Mouse (Mus musculus) intestine, postnatal 0 days (tissue): ENCODE measurements at regions not wholly inside any gene's neighbourhood (a gene's known extent, or its start where the extent isn't known, plus 50 kb on each side); places are given as distances from the start of the nearest gene placed in this dataset.
A peak's percentile ranks its signal among the peaks of the same experiment; 100 is the strongest.
"Not testable (repeated sequence)": the region's sequence is repeated elsewhere in the genome, so short reads cannot be mapped to it uniquely, and the experiment has no call there.

ENCODE experiments used
- ATAC-seq: fragments of 200-750 bp; cut with Nextera tagmentation; 2 replicates; pipeline ENCODE4 v1.8.0; 2017; ENCODE audit warnings: mild to moderate bottlenecking, moderate TSS enrichment, moderate library complexity
- H3K27ac ChIP-seq: fragments of 300-500 bp; sonication (generic); 2 replicates; pipeline ENCODE4 v1.5.1; 2014; ENCODE audit warnings: mild to moderate bottlenecking, low read depth, low read length, moderate library complexity
- H3K27me3 ChIP-seq: fragments of 300-500 bp; sonication (generic); replicated peaks from 2 replicates; pipeline ENCODE4 v1.6.1; 2014; ENCODE audit warnings: low read length, mixed read lengths; ENCODE audit not compliant: control insufficient read depth, insufficient read depth
- H3K36me3 ChIP-seq: fragments of 300-500 bp; sonication (generic); 2 replicates; pipeline ENCODE4 v1.6.1; 2014; ENCODE audit warnings: mild to moderate bottlenecking, moderate library complexity; ENCODE audit not compliant: control insufficient read depth, insufficient read depth
- H3K4me1 ChIP-seq: fragments of 300-500 bp; sonication (generic); replicated peaks from 2 replicates; pipeline ENCODE4 v1.6.1; 2014; ENCODE audit warnings: antibody characterized with exemption, low read length, mixed read lengths; ENCODE audit not compliant: control insufficient read depth, insufficient read depth
- H3K4me2 ChIP-seq: fragments of 300-500 bp; sonication (generic); replicated peaks from 2 replicates; pipeline ENCODE4 v1.6.1; 2014; ENCODE audit warnings: low read depth, mild to moderate bottlenecking, moderate library complexity
- H3K4me3 ChIP-seq: fragments of 300-500 bp; sonication (generic); 2 replicates; pipeline ENCODE4 v1.5.1; 2014; ENCODE audit warnings: low read depth, low read length
- H3K9ac ChIP-seq: fragments of 300-500 bp; sonication (generic); 2 replicates; pipeline ENCODE4 v1.6.1; 2014; ENCODE audit warnings: mild to moderate bottlenecking, low read depth, low read length
- H3K9me3 ChIP-seq: fragments of 300-500 bp; sonication (generic); 2 replicates; pipeline ENCODE4 v1.6.1; 2016; ENCODE audit warnings: mixed run types; ENCODE audit not compliant: control insufficient read depth
- CTCF ChIP-seq: sonication (generic); IDR thresholded peaks from 2 replicates; pipeline ENCODE4 v1.5.1; 2016; ENCODE audit warnings: low read depth, mild to moderate bottlenecking, control low read depth, antibody characterized with exemption, moderate library complexity
- WGBS: fragments of 180-500 bp; shearing (Covaris S2); extraction: QIAGEN DNeasy Blood & Tissue Kit; methylation state at CpG from one replicate; pipeline ENCODE4 v1.1.7; 2014; 5-methylcytosine and 5-hydroxymethylcytosine counted together

DNA sequence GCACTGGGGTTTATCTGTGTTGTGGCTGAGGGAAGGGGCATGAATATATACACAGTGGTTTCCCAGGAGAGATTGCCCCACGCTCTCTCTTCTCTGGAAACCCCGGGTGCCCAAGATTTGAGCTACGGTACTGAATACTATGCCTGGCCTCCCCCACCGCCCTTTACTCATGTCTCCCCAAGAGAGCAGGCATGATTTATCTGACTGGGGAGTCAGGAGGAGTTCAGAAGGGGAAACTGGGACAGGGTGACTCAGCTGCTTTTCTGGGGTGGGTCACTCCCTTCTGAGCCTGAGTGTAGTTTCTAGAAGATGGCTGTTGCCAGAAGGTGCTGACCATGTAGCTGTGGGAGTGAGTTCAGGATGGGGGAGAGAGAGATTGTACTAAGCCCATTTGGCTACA, 92.0 kb upstream of the Lnx1 start:
- ATAC-seq: no peak
- WGBS: 90% methylated on average over 4 of the region's 4 CpGs
- no peak overlapping the region for H3K9ac ChIP-seq
- H3K36me3 ChIP-seq: no peaks in the 10 kb centered on the region
- TF ChIP-seq CTCF: no peak
- no peaks in the 10 kb centered on the region for H3K27me3 ChIP-seq
- no peak overlapping the region for H3K4me3 ChIP-seq
- no peaks in the 10 kb centered on the region for H3K4me1 ChIP-seq
- no peak overlapping the region for H3K27ac ChIP-seq
- no peaks in the 10 kb centered on the region for H3K9me3 ChIP-seq
- no peak overlapping the region for H3K4me2 ChIP-seq

DNA sequence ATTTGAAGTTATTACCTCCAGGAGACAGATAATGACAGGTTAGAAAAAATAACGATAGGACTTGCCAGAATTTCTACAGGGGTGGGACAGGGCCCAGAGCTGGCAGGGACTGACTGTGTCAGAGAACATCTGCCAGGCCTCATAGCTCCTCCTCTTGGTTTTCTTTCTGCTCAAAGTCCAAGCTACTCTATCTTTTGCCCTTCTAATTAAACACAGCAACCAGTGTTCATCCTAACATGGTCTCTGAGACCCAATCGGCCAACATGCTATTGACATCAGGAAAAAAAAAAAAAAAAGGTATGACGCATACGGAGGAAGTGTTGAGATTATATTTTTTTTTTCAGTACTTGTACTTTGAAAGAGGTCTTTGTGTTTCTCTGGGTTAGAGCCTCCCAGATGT, 90.7 kb upstream of the Lnx1 start:
- peak; percentile 76 for ATAC-seq
- H3K36me3 ChIP-seq: no peaks in the 10 kb centered on the region
- TF ChIP-seq CTCF: no peak
- H3K9ac ChIP-seq: no peak overlapping the region
- H3K27me3 ChIP-seq: no peaks in the 10 kb centered on the region
- no peak overlapping the region for H3K4me2 ChIP-seq
- no peak overlapping the region for H3K4me3 ChIP-seq
- 19% methylated on average over 4 of the region's 4 CpGs for WGBS
- H3K4me1 ChIP-seq: no peaks in the 10 kb centered on the region
- 0 out of 2 replicates have a peak overlapping the region, but pooled peaks have one; percentile 46 for H3K27ac ChIP-seq
- no peaks in the 10 kb centered on the region for H3K9me3 ChIP-seq

DNA sequence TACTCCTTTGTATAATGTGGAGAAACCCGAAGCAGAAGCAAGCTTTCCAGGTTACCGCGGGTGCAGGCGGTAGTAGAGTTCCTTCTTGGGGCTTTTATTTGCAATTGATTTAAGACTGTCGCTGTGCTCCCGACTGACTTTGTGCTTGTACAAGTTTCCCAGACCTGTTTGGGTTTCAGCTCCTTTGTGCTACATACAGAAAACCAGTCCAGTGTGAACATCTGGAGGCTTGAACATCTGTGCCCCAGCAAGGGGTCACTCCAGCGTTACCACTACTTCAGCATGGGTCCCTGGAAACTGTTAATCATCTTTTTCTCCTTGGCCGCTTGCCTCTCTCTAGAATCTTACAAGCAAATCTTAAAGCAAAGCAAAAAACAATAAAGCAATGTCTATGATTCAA, 90.2 kb upstream of the Lnx1 start:
- WGBS: 35% methylated on average over 8 of the region's 8 CpGs
- H3K4me2 ChIP-seq: no peak overlapping the region
- no peaks in the 10 kb centered on the region for H3K27me3 ChIP-seq
- H3K4me1 ChIP-seq: no peaks in the 10 kb centered on the region
- peak overlapping the region; percentile 46 for H3K27ac ChIP-seq
- ATAC-seq: no peak
- H3K4me3 ChIP-seq: no peak overlapping the region
- TF ChIP-seq CTCF: no peak
- H3K36me3 ChIP-seq: no peaks in the 10 kb centered on the region
- H3K9me3 ChIP-seq: no peaks in the 10 kb centered on the region
- no peak overlapping the region for H3K9ac ChIP-seq

DNA sequence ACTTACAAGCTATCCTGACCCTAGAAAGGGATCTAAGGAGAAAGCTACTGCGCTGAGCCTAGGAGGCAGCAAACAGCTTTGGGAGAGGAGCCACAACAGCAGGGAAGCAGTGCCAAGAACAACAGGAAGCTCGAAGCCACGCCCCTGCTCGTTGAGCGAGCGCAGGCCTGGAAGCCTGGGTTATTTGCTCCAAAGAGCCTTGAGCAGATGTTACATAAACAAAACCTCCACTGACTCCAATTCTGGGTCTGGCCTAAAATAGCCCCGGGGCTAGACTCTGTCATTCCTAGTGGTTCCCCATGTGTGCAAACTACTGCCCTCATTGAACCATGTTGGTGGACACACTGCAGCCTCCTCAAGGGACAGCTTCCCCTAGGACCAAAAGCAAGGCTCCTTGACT, 89.6 kb upstream of the Lnx1 start:
- Histone ChIP-seq H3K4me1 (no peaks in the 10 kb centered on the region), H3K36me3 (no peaks in the 10 kb centered on the region), H3K27ac (peak overlapping the region; percentile 46; the same call in 1 of the 2 replicates), H3K4me2 (peak overlapping the region; percentile 25), H3K4me3 (no peak overlapping the region), H3K9me3 (no peaks in the 10 kb centered on the region), H3K27me3 (no peaks in the 10 kb centered on the region), H3K9ac (no peak overlapping the region)
- TF ChIP-seq CTCF: peak; percentile 57
- ATAC-seq: peak; percentile 55
- WGBS: 5% methylated on average over 7 of the region's 7 CpGs

DNA sequence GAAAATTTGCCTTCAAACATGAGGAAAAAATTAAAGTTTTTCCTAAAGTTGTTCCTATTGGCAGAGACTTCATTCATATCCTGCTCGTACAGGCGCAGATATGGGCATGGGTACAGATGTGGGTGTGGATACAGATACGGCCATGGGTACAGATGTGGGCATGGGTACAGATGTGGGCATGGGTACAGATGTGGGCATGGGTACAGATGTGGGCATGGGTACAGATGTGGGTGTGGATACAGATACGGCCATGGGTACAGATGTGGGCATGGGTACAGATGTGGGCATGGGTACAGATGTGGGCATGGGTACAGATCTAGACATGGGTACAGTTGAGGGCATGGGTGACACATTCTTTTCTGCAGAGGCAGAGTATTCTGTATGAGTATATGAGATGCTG, 87.8 kb upstream of the Lnx1 start:
- not testable (repeated sequence) for H3K4me3 ChIP-seq, H3K9ac ChIP-seq, H3K36me3 ChIP-seq, H3K4me2 ChIP-seq, H3K9me3 ChIP-seq, ATAC-seq, H3K27me3 ChIP-seq, H3K4me1 ChIP-seq, H3K27ac ChIP-seq
- WGBS: 96% methylated on average over 4 of the region's 4 CpGs

DNA sequence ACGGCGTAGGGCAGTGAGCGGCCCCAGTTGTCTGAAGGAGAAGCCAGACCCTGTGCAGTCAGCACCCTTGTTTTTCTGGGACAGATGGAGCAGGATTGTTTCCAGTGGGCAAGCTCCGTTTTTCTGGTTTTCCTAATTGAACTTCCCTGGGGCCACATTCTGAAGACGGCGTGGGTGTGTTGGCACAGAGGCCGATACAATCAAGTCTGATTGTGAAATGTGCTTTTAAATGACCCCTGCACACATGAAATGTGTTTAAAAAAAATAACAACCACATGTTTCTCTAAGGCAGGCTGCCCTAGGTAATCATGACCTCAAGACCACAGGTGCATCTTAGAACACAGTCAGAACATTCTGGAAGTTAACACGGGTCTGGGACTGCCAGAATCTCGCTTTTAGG, 81.2 kb upstream of the Lnx1 start:
- H3K4me1 ChIP-seq: no peaks in the 10 kb centered on the region
- no peak overlapping the region for H3K4me2 ChIP-seq
- no peaks in the 10 kb centered on the region for H3K9me3 ChIP-seq
- no peak for ATAC-seq
- no peak for TF ChIP-seq CTCF
- no peak overlapping the region for H3K27ac ChIP-seq
- H3K27me3 ChIP-seq: no peaks in the 10 kb centered on the region
- H3K4me3 ChIP-seq: no peak overlapping the region
- no peak overlapping the region for H3K9ac ChIP-seq
- H3K36me3 ChIP-seq: no peaks in the 10 kb centered on the region
- 75% methylated on average over 9 of the region's 9 CpGs for WGBS

DNA sequence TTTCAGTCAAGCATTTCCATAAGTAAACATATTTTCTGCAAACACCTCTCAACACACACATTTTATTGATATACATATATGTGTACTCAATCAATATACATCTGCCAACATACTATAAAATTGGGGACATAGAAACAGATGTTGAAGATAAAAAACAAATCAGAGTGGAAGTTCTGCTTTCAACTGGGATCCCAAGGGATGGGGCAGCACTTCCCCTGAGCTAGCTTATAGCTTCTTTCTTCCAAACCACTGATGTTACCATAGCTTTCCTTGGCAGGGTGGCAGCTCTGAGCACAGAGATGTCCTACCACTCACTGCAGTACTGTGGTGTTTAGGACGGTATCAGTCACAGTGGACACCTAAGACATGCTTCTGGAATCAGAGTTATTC, 75.4 kb upstream of the Lnx1 start:
- H3K27me3 ChIP-seq: no peaks in the 10 kb centered on the region
- H3K4me3 ChIP-seq: no peak overlapping the region
- no peaks in the 10 kb centered on the region for H3K36me3 ChIP-seq
- no peak overlapping the region for H3K27ac ChIP-seq
- no peaks in the 10 kb centered on the region for H3K9me3 ChIP-seq
- no peak overlapping the region for H3K4me2 ChIP-seq
- TF ChIP-seq CTCF: no peak
- WGBS: 83% methylated on average over 1 of the region's 1 CpGs
- H3K4me1 ChIP-seq: no peaks in the 10 kb centered on the region
- H3K9ac ChIP-seq: no peak overlapping the region
- no peak for ATAC-seq
